Mouse (Mus musculus): ENCODE data around the gene Chchd5. TPM values are rescaled to one million over a fixed set of nuclear protein-coding genes. Genes with fewer than 3 reads are reported as not detected.

Gene Chchd5
- polyA plus RNA-seq, 1 experiment from 2014 or later, result 28.9 TPM

GRCm38 (mm10) chr2:129174474-129174873, 45.0 kb downstream of the Chchd5 start:
- Histone ChIP-seq H3K4me3 (no peak overlapping the region), H3K27me3 (ENCODE audit: low read depth, poor library complexity, severe bottlenecking) (no peaks in the 10 kb centered on the region), H3K36me3 (no peaks in the 10 kb centered on the region), H3K9me3 (replicated peaks) (no peaks in the 10 kb centered on the region), H3K4me1 (0 out of 2 replicates have a peak, but pooled peaks cover 7% of the 10 kb centered on the region), H3K27ac (no peak overlapping the region)
- 48% methylated on average over 7 of the region's 7 CpGs for WGBS
- no peak for DNase-seq (ENCODE audit: low spot score)

GRCm38 (mm10) chr2:129175636-129176035, 46.1 kb downstream of the Chchd5 start:
- H3K27ac ChIP-seq, result no peak overlapping the region
- H3K27me3 ChIP-seq (ENCODE audit: low read depth, poor library complexity, severe bottlenecking), result no peaks in the 10 kb centered on the region
- H3K4me3 ChIP-seq, result no peak overlapping the region
- 78% methylated on average over 2 of the region's 2 CpGs for WGBS
- H3K4me1 ChIP-seq, result 0 out of 2 replicates have a peak, but pooled peaks cover 7% of the 10 kb centered on the region
- DNase-seq (ENCODE audit: low spot score), result no peak
- H3K9me3 ChIP-seq (replicated peaks), result no peaks in the 10 kb centered on the region
- no peaks in the 10 kb centered on the region for H3K36me3 ChIP-seq

- WGBS, result 79% methylated on average over 12 of the region's 12 CpGs
- no peak overlapping the region for H3K4me3 ChIP-seq
- DNase-seq (ENCODE audit: low spot score), result no peak
These were observed 47.3 kb downstream of the Chchd5 start for GRCm38 (mm10) chr2:129176676-129177420.

GRCm38 (mm10) chr2:129177661-129178060, 48.2 kb downstream of the Chchd5 start:
- H3K4me1 ChIP-seq, result 0 out of 2 replicates have a peak, but pooled peaks cover 7% of the 10 kb centered on the region
- no peaks in the 10 kb centered on the region for H3K36me3 ChIP-seq
- WGBS, result 55% methylated on average over 3 of the region's 3 CpGs
- no peaks in the 10 kb centered on the region for H3K9me3 ChIP-seq (replicated peaks)
- H3K27me3 ChIP-seq (ENCODE audit: low read depth, poor library complexity, severe bottlenecking), result no peaks in the 10 kb centered on the region
- H3K27ac ChIP-seq, result no peak overlapping the region
- DNase-seq (ENCODE audit: low spot score), result no peak
- no peak overlapping the region for H3K4me3 ChIP-seq

More at GRCm38 (mm10) chr2:129176676-129177420, 47.3 kb downstream of the Chchd5 start:
- Histone ChIP-seq H3K36me3 (no peaks in the 10 kb centered on the region), H3K27me3 (ENCODE audit: low read depth, poor library complexity, severe bottlenecking) (no peaks in the 10 kb centered on the region), H3K9me3 (replicated peaks) (no peaks in the 10 kb centered on the region), H3K27ac (no peak overlapping the region), H3K4me1 (0 out of 2 replicates have a peak, but pooled peaks cover 7% of the 10 kb centered on the region)

- WGBS, result 29% methylated on average over 10 of the region's 10 CpGs
- H3K4me3 ChIP-seq, result no peak overlapping the region
- 0 out of 2 replicates have a peak, but pooled peaks cover 7% of the 10 kb centered on the region for H3K4me1 ChIP-seq
- no peaks in the 10 kb centered on the region for H3K36me3 ChIP-seq
- H3K27me3 ChIP-seq (ENCODE audit: low read depth, poor library complexity, severe bottlenecking), result no peaks in the 10 kb centered on the region
- no peaks in the 10 kb centered on the region for H3K9me3 ChIP-seq (replicated peaks)
- no peak for DNase-seq (ENCODE audit: low spot score)
- no peak overlapping the region for H3K27ac ChIP-seq
These were observed 48.8 kb downstream of the Chchd5 start for GRCm38 (mm10) chr2:129178182-129178908.

- Histone ChIP-seq H3K9me3 (replicated peaks) (no peaks in the 10 kb centered on the region), H3K27me3 (ENCODE audit: low read depth, poor library complexity, severe bottlenecking) (no peaks in the 10 kb centered on the region), H3K36me3 (no peaks in the 10 kb centered on the region), H3K4me3 (no peak overlapping the region), H3K27ac (no peak overlapping the region), H3K4me1 (peaks cover 13% of the 10 kb centered on the region)
- no peak for DNase-seq (ENCODE audit: low spot score)
- 88% methylated on average over 8 of the region's 8 CpGs for WGBS
These were observed 50.7 kb downstream of the Chchd5 start for GRCm38 (mm10) chr2:129179946-129180853.

GRCm38 (mm10) chr2:129181509-129181908, 52.0 kb downstream of the Chchd5 start:
- Histone ChIP-seq H3K27ac (no peak overlapping the region), H3K4me1 (peaks cover 13% of the 10 kb centered on the region), H3K36me3 (no peaks in the 10 kb centered on the region), H3K9me3 (replicated peaks) (no peaks in the 10 kb centered on the region), H3K27me3 (ENCODE audit: low read depth, poor library complexity, severe bottlenecking) (no peaks in the 10 kb centered on the region), H3K4me3 (no peak overlapping the region)
- 88% methylated on average over 5 of the region's 5 CpGs for WGBS
- DNase-seq (ENCODE audit: low spot score), result no peak

- Histone ChIP-seq H3K27ac (no peak overlapping the region), H3K27me3 (ENCODE audit: low read depth, poor library complexity, severe bottlenecking) (no peaks in the 10 kb centered on the region), H3K4me1 (peaks cover 13% of the 10 kb centered on the region), H3K36me3 (no peaks in the 10 kb centered on the region), H3K9me3 (replicated peaks) (no peaks in the 10 kb centered on the region), H3K4me3 (no peak overlapping the region)
- no peak for DNase-seq (ENCODE audit: low spot score)
- 98% methylated on average over 1 of the region's 1 CpGs for WGBS
These were observed 52.9 kb downstream of the Chchd5 start for GRCm38 (mm10) chr2:129182412-129182811.

- no peak for DNase-seq (ENCODE audit: low spot score)
- Histone ChIP-seq H3K27me3 (ENCODE audit: low read depth, poor library complexity, severe bottlenecking) (no peaks in the 10 kb centered on the region), H3K27ac (peak overlapping the region; percentile 43), H3K4me1 (peaks cover 6% of the 10 kb centered on the region), H3K36me3 (no peaks in the 10 kb centered on the region), H3K9me3 (replicated peaks) (no peaks in the 10 kb centered on the region), H3K4me3 (no peak overlapping the region)
- WGBS, result 50% methylated on average over 14 of the region's 14 CpGs
These were observed 54.1 kb downstream of the Chchd5 start for GRCm38 (mm10) chr2:129183561-129184031.

Other genes starting within 250 kb of the Chchd5 start
- gene Zc3h8, start 185.6 kb upstream of the Chchd5 start, polyA plus RNA-seq (2016; fragmentation: Nextera tagmentation; extraction: Ambion mirVana), result 8.8 and 9.4 TPM in 2 replicates
- gene Zc3h6, start 162.3 kb upstream of the Chchd5 start, polyA plus RNA-seq (2016; fragmentation: Nextera tagmentation; extraction: Ambion mirVana), result 1.1 and 2.2 TPM in 2 replicates
- gene Gm10762, start 162.0 kb upstream of the Chchd5 start, polyA plus RNA-seq (2016; fragmentation: Nextera tagmentation; extraction: Ambion mirVana), result 14.3 and 21.7 TPM in 2 replicates
- 0.08 TPM in 1 of 2 replicates, not detected in the other for gene Vinac1, start 81.5 kb upstream of the Chchd5 start, polyA plus RNA-seq (2016; fragmentation: Nextera tagmentation; extraction: Ambion mirVana)
- gene Ttl, start 63.8 kb upstream of the Chchd5 start, polyA plus RNA-seq (2016; fragmentation: Nextera tagmentation; extraction: Ambion mirVana), result 16.5 and 19.8 TPM in 2 replicates
- gene Polr1b, start 28.7 kb upstream of the Chchd5 start, polyA plus RNA-seq (2016; fragmentation: Nextera tagmentation; extraction: Ambion mirVana), result 48.8 and 53.4 TPM in 2 replicates
- gene Slc20a1, start 69.1 kb downstream of the Chchd5 start, polyA plus RNA-seq (2016; fragmentation: Nextera tagmentation; extraction: Ambion mirVana), result 47.1 and 49.7 TPM in 2 replicates
- 56.4 and 62.8 TPM in 2 replicates for gene Ckap2l, start 167.5 kb downstream of the Chchd5 start, polyA plus RNA-seq (2016; fragmentation: Nextera tagmentation; extraction: Ambion mirVana)
- not detected in 2 replicates for gene Il1a, start 180.3 kb downstream of the Chchd5 start, polyA plus RNA-seq (2016; fragmentation: Nextera tagmentation; extraction: Ambion mirVana)
- not detected in 2 replicates for gene Il1b, start 241.4 kb downstream of the Chchd5 start, polyA plus RNA-seq (2016; fragmentation: Nextera tagmentation; extraction: Ambion mirVana)

Data from limb, embryonic 10.5 days (tissue).